Mouse (Mus musculus) thymus, adult 18-20 months (tissue): ENCODE measurements around the gene Mybl2.
A peak's percentile ranks its signal among the peaks of the same experiment; 100 is the strongest.

Source experiments
- DNase-seq, 2 experiments: peaks; one replicate each; pipeline ENCODE4 v3.0.0; 2022; ENCODE audit warnings: mixed read lengths in 2 of 2

Gene Mybl2

GRCm38 (mm10) chr2:163073023-163073757 lies 18.7 kb downstream of the Mybl2 start:
- no peak for DNase-seq

GRCm38 (mm10) chr2:163074006-163074405 lies 19.5 kb downstream of the Mybl2 start:
- no peak for DNase-seq

GRCm38 (mm10) chr2:163074808-163075207 lies 20.3 kb downstream of the Mybl2 start:
- no peak for DNase-seq

- no peak for DNase-seq
Measured at GRCm38 (mm10) chr2:163075234-163075633, 20.7 kb downstream of the Mybl2 start.

GRCm38 (mm10) chr2:163079041-163079440 lies 24.6 kb downstream of the Mybl2 start:
- DNase-seq, result no peak

GRCm38 (mm10) chr2:163082591-163082990 lies 28.1 kb downstream of the Mybl2 start:
- no peak for DNase-seq

GRCm38 (mm10) chr2:163084519-163084918 lies 30.0 kb downstream of the Mybl2 start:
- DNase-seq, result no peak

- DNase-seq, result no peak
Measured at GRCm38 (mm10) chr2:163085047-163085446, 30.6 kb downstream of the Mybl2 start.

GRCm38 (mm10) chr2:163086561-163086960 lies 32.1 kb downstream of the Mybl2 start:
- no peak for DNase-seq

- no peak for DNase-seq
Measured at GRCm38 (mm10) chr2:163087728-163088127, 33.2 kb downstream of the Mybl2 start, which contains the start of gene Gtsf1l. Gtsf1l (minus strand) TSS chr2:163087855.

- no peak for DNase-seq
Measured at GRCm38 (mm10) chr2:163089475-163090123, 35.1 kb downstream of the Mybl2 start.

- DNase-seq, result no peak
Measured at GRCm38 (mm10) chr2:163094909-163095308, 40.4 kb downstream of the Mybl2 start.

GRCm38 (mm10) chr2:163095784-163096183 lies 41.3 kb downstream of the Mybl2 start:
- no peak for DNase-seq

- DNase-seq, result no peak
Measured at GRCm38 (mm10) chr2:163099919-163100318, 45.4 kb downstream of the Mybl2 start.

GRCm38 (mm10) chr2:163100551-163100950 lies 46.1 kb downstream of the Mybl2 start:
- no peak for DNase-seq

- peak; percentile 39 to 50 for DNase-seq
Measured at GRCm38 (mm10) chr2:163101646-163102203, 47.2 kb downstream of the Mybl2 start.

- DNase-seq, result no peak
Measured at GRCm38 (mm10) chr2:163102216-163102615, 47.7 kb downstream of the Mybl2 start.

GRCm38 (mm10) chr2:163102900-163103653 lies 48.6 kb downstream of the Mybl2 start:
- peak; percentile 44 to 71 for DNase-seq

GRCm38 (mm10) chr2:163104086-163104770 lies 49.7 kb downstream of the Mybl2 start:
- no peak for DNase-seq

GRCm38 (mm10) chr2:163108385-163108784 lies 53.9 kb downstream of the Mybl2 start:
- DNase-seq, result no peak

GRCm38 (mm10) chr2:163110706-163111105 lies 56.2 kb downstream of the Mybl2 start:
- no peak for DNase-seq

- DNase-seq, result no peak
Measured at GRCm38 (mm10) chr2:163111413-163112201, 57.1 kb downstream of the Mybl2 start.
